Mouse (Mus musculus): ENCODE measurements at regions not wholly inside any gene's neighbourhood (a gene's known extent, or its start where the extent isn't known, plus 50 kb on each side); places are given as distances from the start of the nearest gene placed in this dataset.

DNA sequence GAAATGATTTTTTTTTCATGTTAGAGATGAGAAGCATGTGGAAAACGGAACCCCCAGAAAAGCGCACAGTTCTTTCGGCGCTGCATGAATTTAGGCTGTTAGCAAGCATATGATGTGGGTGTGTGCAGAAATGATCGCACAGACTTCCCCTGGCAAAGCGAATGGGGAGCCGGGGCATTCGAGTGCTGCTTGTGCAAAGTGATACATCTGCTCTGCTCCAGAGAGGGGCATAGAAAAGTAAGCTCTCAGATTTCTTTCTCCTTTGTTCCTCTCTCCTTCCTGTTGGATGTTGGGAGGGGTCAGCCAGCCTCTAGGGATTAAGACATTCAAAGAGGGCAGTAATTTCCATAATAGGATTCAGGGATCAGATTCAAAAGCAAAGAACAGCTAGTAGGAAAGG is 827.9 kb downstream of the Kcnj2 start:
- Histone ChIP-seq H3K27ac (no peak overlapping the region), H3K79me2 (ENCODE audit: inconsistent target) (no peaks in the 10 kb centered on the region), H3K4me3 (ENCODE audit: inconsistent target) (no peak overlapping the region), H3K36me3 (ENCODE audit: inconsistent target) (no peaks in the 10 kb centered on the region)
- WGBS (ENCODE audit: missing documents), result 77% methylated on average over 6 of the region's 8 CpGs

GRCm38 (mm10) chr11:111895221-111896200 is 829.5 kb downstream of the Kcnj2 start:
- 82% methylated on average over 4 of the region's 4 CpGs for WGBS (ENCODE audit: missing documents)

DNA sequence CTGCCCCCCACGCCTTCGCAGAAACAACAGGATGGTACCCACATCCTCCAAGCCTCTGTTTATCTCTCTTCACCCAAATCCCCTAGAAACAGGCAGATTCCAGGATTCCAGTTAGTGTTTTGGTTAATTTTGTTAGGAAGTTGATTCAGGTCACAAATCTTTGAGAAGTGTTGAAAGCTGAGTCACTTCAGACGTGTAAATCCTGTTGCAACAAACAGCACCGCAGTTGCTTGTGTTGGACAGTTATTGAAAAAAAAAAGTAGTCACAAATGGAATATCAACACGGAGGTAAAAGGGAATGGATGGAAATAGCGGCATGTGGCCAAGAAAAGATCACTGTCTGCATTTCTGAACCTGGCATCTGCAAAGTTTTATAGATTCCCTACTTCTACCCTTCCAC is 831.0 kb downstream of the Kcnj2 start:
- no peaks in the 10 kb centered on the region for H3K36me3 ChIP-seq (ENCODE audit: inconsistent target)
- H3K27ac ChIP-seq, result no peak overlapping the region
- no peaks in the 10 kb centered on the region for H3K79me2 ChIP-seq (ENCODE audit: inconsistent target)
- no peak overlapping the region for H3K4me3 ChIP-seq (ENCODE audit: inconsistent target)
- 78% methylated on average over 6 of the region's 6 CpGs for WGBS (ENCODE audit: missing documents)

More at GRCm38 (mm10) chr11:111895221-111896200, 829.5 kb downstream of the Kcnj2 start:
- no peak overlapping the region for H3K27ac ChIP-seq
- no peak overlapping the region for H3K4me3 ChIP-seq (ENCODE audit: inconsistent target)
- no peaks in the 10 kb centered on the region for H3K79me2 ChIP-seq (ENCODE audit: inconsistent target)
- no peaks in the 10 kb centered on the region for H3K36me3 ChIP-seq (ENCODE audit: inconsistent target)

DNA sequence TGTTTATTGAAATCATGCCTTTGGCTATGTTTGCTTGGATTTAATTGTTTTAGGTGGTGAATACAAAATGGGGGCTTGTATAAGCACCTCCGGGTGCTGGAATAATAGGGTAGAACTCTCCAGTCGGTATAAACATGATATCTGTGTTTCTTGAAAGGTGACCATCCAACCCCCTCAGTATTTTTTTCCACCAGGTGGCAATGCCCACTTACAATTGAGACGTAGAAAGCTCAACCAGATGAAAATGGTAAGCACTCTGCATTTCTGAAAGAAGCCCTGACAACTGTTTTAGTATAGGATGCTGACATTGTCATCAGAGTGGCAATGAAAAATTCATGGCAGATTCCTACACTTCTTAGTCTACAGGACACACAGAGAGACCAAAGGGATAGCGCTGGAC is 838.1 kb downstream of the Kcnj2 start:
- 79% methylated on average over 4 of the region's 4 CpGs for WGBS (ENCODE audit: missing documents)
- Histone ChIP-seq H3K4me3 (ENCODE audit: inconsistent target) (no peak overlapping the region), H3K27ac (no peak overlapping the region), H3K36me3 (ENCODE audit: inconsistent target) (no peaks in the 10 kb centered on the region), H3K79me2 (ENCODE audit: inconsistent target) (no peaks in the 10 kb centered on the region)

DNA sequence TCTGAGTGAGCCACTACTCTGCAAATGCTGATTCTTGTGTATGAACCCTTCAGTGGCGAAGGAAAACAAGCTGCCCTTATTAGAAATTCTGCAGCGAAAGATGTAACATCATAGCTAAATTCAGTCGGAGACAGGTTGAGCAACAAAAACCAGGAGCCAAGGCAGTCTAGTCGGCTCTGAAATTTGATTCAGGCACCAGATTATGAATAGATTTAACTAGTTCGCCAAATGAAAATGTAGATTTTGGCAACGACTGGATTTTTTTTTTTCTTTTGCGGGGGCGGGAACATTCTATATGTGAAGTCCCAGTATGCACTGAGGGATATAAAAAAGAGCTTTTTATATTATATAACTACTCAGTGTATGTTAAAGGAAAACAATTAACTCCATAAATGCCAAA is 847.9 kb downstream of the Kcnj2 start:
- H3K36me3 ChIP-seq (ENCODE audit: inconsistent target), result no peaks in the 10 kb centered on the region
- no peak overlapping the region for H3K4me3 ChIP-seq (ENCODE audit: inconsistent target)
- WGBS (ENCODE audit: missing documents), result 92% methylated on average over 8 of the region's 8 CpGs
- no peak overlapping the region for H3K27ac ChIP-seq
- no peaks in the 10 kb centered on the region for H3K79me2 ChIP-seq (ENCODE audit: inconsistent target)

GRCm38 (mm10) chr11:111926336-111926735 is 855.7 kb upstream of the Sox9 start:
- H3K27ac ChIP-seq, result no peak overlapping the region
- 100% methylated on average over 1 of the region's 1 CpGs for WGBS (ENCODE audit: missing documents)
- H3K79me2 ChIP-seq (ENCODE audit: inconsistent target), result no peaks in the 10 kb centered on the region
- H3K4me3 ChIP-seq (ENCODE audit: inconsistent target), result no peak overlapping the region
- H3K36me3 ChIP-seq (ENCODE audit: inconsistent target), result no peaks in the 10 kb centered on the region

DNA sequence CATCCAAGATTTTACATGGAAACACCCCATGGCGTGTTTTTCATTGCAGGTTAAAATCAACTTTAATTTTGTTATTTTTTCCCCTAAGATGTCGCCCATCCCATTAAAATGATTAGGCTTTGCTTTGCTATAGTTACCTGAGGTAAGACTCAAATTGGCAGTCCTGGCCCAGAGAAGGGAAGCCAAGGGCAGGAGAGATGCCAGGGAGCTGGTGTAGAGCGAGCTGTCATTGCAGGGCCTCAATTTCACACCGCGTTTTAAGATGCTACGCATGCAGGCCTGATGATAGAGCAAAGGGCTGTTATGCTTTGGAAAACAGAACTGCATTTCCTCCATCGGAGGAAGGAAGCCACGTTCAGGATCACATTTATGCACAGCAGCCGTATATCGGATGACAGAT is 852.7 kb upstream of the Sox9 start:
- 88% methylated on average over 10 of the region's 10 CpGs for WGBS (ENCODE audit: missing documents)
- no peaks in the 10 kb centered on the region for H3K36me3 ChIP-seq (ENCODE audit: inconsistent target)
- H3K79me2 ChIP-seq (ENCODE audit: inconsistent target), result no peaks in the 10 kb centered on the region
- no peak overlapping the region for H3K4me3 ChIP-seq (ENCODE audit: inconsistent target)
- no peak overlapping the region for H3K27ac ChIP-seq

- 71% methylated on average over 1 of the region's 1 CpGs for WGBS (ENCODE audit: missing documents)
- H3K79me2 ChIP-seq (ENCODE audit: inconsistent target), result no peaks in the 10 kb centered on the region
These were observed 850.0 kb upstream of the Sox9 start for GRCm38 (mm10) chr11:111932052-111932451.

DNA sequence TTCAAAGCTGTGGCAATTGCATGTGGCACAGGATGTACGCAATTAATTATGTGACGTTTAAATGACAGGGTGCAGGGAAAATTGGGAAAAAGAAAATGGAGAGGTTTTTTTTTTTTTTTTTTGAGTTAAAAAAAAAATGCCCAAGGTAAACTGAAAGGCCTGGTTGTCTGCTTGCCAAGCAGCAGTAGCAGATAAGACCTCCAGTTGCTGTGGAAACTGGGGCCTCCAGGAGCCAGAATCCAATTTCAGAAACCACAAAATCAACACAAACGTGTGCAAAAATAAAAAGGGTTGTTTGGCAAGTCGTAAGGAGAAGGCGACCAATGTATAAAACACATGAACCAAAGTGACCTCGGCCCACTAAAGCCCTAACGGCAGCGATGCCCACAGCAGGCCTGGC is 837.7 kb upstream of the Sox9 start:
- Histone ChIP-seq H3K79me2 (ENCODE audit: inconsistent target) (no peaks in the 10 kb centered on the region), H3K4me3 (ENCODE audit: inconsistent target) (no peak overlapping the region), H3K36me3 (ENCODE audit: inconsistent target) (no peaks in the 10 kb centered on the region), H3K27ac (no peak overlapping the region)
- 60% methylated on average over 8 of the region's 8 CpGs for WGBS (ENCODE audit: missing documents)

More at GRCm38 (mm10) chr11:111932052-111932451, 850.0 kb upstream of the Sox9 start:
- no peak overlapping the region for H3K4me3 ChIP-seq (ENCODE audit: inconsistent target)
- no peaks in the 10 kb centered on the region for H3K36me3 ChIP-seq (ENCODE audit: inconsistent target)
- H3K27ac ChIP-seq, result no peak overlapping the region

- Histone ChIP-seq H3K27ac (no peak overlapping the region), H3K36me3 (ENCODE audit: inconsistent target) (no peaks in the 10 kb centered on the region), H3K79me2 (ENCODE audit: inconsistent target) (no peaks in the 10 kb centered on the region), H3K4me3 (ENCODE audit: inconsistent target) (no peak overlapping the region)
These were observed 836.2 kb upstream of the Sox9 start for GRCm38 (mm10) chr11:111945806-111946205.

DNA sequence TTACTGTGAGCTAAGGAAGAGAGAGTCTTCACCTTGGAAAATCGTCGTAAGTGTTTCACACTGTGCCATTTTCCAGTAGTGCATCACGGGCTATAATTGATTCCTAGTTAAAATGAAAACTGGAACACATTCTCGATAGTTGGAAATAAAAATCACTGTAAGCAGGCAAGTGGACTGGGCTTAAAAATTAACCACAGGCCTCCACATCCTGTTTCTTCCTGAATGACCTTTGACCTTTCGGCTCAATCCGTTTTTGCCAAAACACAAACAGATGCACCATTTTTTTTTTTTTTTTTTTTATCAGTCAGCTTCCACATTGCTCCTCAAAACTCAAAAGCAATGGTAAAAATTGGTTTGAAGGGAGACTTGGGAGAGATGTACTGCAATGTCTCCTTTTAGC is 834.4 kb upstream of the Sox9 start:
- H3K27ac ChIP-seq, result no peak overlapping the region
- whole genome bisulfite sequencing (ENCODE audit: missing documents), result 87% methylated on average over 6 of the region's 6 CpGs

DNA sequence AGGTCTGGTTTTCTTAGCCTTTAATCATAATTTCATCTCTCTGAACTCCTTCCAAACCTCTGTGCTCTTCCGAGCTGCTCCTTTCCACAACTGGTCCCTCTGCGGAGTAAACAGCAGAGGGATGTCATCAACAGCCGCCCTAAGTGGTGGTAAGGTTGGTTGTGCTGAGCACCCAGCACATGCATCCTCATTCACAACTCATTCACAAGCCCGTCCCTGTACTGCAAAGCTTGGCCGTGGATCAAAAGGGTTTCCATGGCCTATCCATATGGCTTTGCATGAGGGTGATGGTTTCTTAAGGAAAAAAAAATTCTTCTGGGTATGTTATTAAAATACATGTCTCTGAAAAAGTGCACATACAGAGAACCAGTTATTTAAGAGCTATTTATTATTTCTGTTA is 828.6 kb upstream of the Sox9 start:
- H3K27ac ChIP-seq, result no peak overlapping the region
- H3K79me2 ChIP-seq (ENCODE audit: inconsistent target), result no peaks in the 10 kb centered on the region
- no peaks in the 10 kb centered on the region for H3K36me3 ChIP-seq (ENCODE audit: inconsistent target)
- 93% methylated on average over 5 of the region's 5 CpGs for WGBS (ENCODE audit: missing documents)
- no peak overlapping the region for H3K4me3 ChIP-seq (ENCODE audit: inconsistent target)

More for the DNA sequence above, 834.4 kb upstream of the Sox9 start:
- no peak overlapping the region for H3K4me3 ChIP-seq (ENCODE audit: inconsistent target)
- no peaks in the 10 kb centered on the region for H3K36me3 ChIP-seq (ENCODE audit: inconsistent target)
- H3K79me2 ChIP-seq (ENCODE audit: inconsistent target), result no peaks in the 10 kb centered on the region

DNA sequence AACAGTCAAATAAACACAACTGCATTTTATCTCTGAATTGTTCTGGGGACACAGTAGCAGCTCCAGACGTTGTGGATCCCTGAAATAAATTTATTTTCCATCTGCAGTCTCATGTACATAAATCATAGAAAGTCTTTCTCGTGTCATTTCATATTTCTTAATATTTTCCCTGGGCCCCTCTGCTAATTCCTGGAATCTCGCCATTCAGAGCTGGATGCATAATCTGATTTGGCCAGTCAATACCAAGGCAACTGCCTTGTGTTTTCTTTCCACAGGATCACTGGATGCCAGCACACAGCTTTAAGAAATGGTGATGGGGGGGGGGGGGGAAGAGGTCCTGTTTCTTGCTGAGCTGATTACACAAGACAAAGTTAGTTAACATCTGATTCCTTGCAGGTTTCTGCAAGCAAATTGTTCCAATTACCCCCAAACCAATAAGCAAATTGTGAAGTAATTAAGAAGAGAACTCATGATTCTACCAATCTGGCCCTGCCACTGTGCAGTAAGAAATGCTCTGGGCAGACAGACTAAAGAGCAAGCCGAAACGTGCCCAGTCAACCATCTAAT is 824.2 kb upstream of the Sox9 start:
- no peak overlapping the region for H3K4me3 ChIP-seq (ENCODE audit: inconsistent target)
- H3K27ac ChIP-seq, result no peak overlapping the region
- 74% methylated on average over 5 of the region's 5 CpGs for WGBS (ENCODE audit: missing documents)
- no peaks in the 10 kb centered on the region for H3K79me2 ChIP-seq (ENCODE audit: inconsistent target)
- H3K36me3 ChIP-seq (ENCODE audit: inconsistent target), result no peaks in the 10 kb centered on the region

DNA sequence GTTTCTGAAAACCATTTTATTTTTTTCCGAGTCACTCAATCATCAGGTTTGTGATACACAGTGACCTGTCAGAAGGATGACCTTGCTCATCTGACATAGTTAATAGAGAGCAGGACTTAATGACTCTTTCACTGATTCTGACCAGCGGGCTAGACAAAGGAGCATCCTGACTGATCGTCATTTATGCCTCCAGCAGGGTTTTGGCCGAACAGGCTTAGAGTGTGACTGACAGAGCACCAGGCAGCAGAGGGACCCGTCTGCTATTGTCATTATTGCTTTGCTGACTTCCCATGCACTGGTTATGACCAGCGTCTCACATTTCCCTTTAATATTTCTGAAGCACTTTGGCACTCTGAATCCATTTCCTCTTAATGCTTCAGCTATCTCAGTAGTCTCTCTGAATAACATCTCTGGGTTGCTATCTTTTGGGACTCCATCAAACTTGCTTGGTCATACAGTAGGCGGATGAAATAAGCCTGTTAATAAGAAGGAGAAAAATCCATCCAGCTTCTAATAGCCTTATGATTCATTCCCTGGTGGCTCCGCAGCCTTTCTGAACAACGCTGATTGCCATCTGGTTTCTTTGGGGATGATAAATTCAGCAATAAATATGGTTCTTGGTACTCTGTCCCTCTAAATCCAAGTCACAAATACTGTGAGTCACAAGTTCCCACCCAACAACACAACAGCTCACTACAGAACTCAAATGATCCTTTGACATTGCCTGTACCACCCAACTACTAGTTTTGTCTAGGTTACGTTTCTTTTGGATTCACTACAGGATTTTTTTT is 820.8 kb upstream of the Sox9 start:
- 88% methylated on average over 10 of the region's 10 CpGs for WGBS (ENCODE audit: missing documents)
- no peaks in the 10 kb centered on the region for H3K79me2 ChIP-seq (ENCODE audit: inconsistent target)
- no peak overlapping the region for H3K27ac ChIP-seq
- no peaks in the 10 kb centered on the region for H3K36me3 ChIP-seq (ENCODE audit: inconsistent target)
- no peak overlapping the region for H3K4me3 ChIP-seq (ENCODE audit: inconsistent target)

- Histone ChIP-seq H3K4me3 (ENCODE audit: inconsistent target) (no peak overlapping the region), H3K79me2 (ENCODE audit: inconsistent target) (no peaks in the 10 kb centered on the region), H3K36me3 (ENCODE audit: inconsistent target) (no peaks in the 10 kb centered on the region), H3K27ac (no peak overlapping the region)
- WGBS (ENCODE audit: missing documents), result 78% methylated on average over 2 of the region's 2 CpGs
These were observed 820.2 kb upstream of the Sox9 start for GRCm38 (mm10) chr11:111961846-111962245.
